ENCODE assay signal across 9 mouse cellular contexts in genomic region chr11:46092121-46092520, GRCm38 (mm10). TPM values are rescaled to one million over a fixed set of nuclear protein-coding genes. Genes with fewer than 3 reads are reported as not detected.
A peak's percentile ranks its signal among the peaks of the same experiment; 100 is the strongest.
DNase-seq lines count a peak whose midpoint lies in the region; ATAC-seq and TF ChIP-seq lines count a peak whose summit lies in the region.
"Had no signal": no experiment of that assay in that cellular context is flagged by ENCODE, and none has a peak within 500 bp of the region (broad histone marks: within the 10 kb centered on the region; RNA-seq: fewer than 3 reads in every experiment).

No protein-coding gene starts in this region.

- no peak overlapping the region for H3K4me3 ChIP-seq in heart, embryonic 12.5 days
- H3K4me3 ChIP-seq in lung, embryonic 14.5 days (ENCODE audit: low read depth, low read length) = no peak overlapping the region
- no peak overlapping the region for H3K4me3 ChIP-seq in stomach, postnatal 0 days (ENCODE audit: low read depth, low read length)

- no peak for DNase-seq in heart, adult 8-10 months (ENCODE audit: low spot score)
- no peak for DNase-seq in lung, embryonic 14.5 days
- DNase-seq in lung, postnatal 36 days = no peak
- peak; percentile 57 for DNase-seq in heart, postnatal 4 days
- DNase-seq in stomach, postnatal 0 days (ENCODE audit: low spot score) = no peak
- no peak for DNase-seq in kidney, postnatal 10 days
- DNase-seq: cerebellum, adult 9-10 months had no signal

- TF ChIP-seq EP300 in stomach, postnatal 0 days (optimal IDR thresholded peaks at IDR 0.05) = no peak

- ATAC-seq in heart, embryonic 12.5 days (ENCODE audit: insufficient number of reproducible peaks, low FRiP score) = no peak
- ATAC-seq in lung, embryonic 14.5 days (ENCODE audit: insufficient read depth) = no peak
- ATAC-seq in stomach, postnatal 0 days (ENCODE audit: low FRiP score, low TSS enrichment) = no peak

- TF ChIP-seq CTCF in lung, embryonic 14.5 days (IDR thresholded peaks at IDR 0.05; ENCODE audit: low read depth) = no peak
- no peak for TF ChIP-seq CTCF in stomach, postnatal 0 days (IDR thresholded peaks at IDR 0.05; ENCODE audit: low read depth)

- no peak overlapping the region for H3K9ac ChIP-seq in heart, embryonic 12.5 days
- no peak overlapping the region for H3K9ac ChIP-seq in lung, embryonic 14.5 days
- no peak overlapping the region for H3K9ac ChIP-seq in stomach, postnatal 0 days (ENCODE audit: low read length)

- WGBS in heart, embryonic 12.5 days = 81% methylated on average over 4 of the region's 4 CpGs
- WGBS in lung, embryonic 14.5 days = 71% methylated on average over 4 of the region's 4 CpGs
- 52% methylated on average over 4 of the region's 4 CpGs for WGBS in stomach, postnatal 0 days

- peaks cover 55% of the 10 kb centered on the region for H3K36me3 ChIP-seq in heart, embryonic 12.5 days
- H3K36me3 ChIP-seq in lung, embryonic 14.5 days (ENCODE audit: insufficient read depth) = peaks cover 24% of the 10 kb centered on the region
- H3K36me3 ChIP-seq in stomach, postnatal 0 days (ENCODE audit: control insufficient read depth, insufficient read depth, low read length) = no peaks in the 10 kb centered on the region

- no peak overlapping the region for H3K4me2 ChIP-seq in heart, embryonic 12.5 days
- H3K4me2 ChIP-seq in lung, embryonic 14.5 days = no peak overlapping the region
- no peak overlapping the region for H3K4me2 ChIP-seq in stomach, postnatal 0 days (replicated peaks; ENCODE audit: low read depth)

- peaks cover 68% of the 10 kb centered on the region for H3K4me1 ChIP-seq in heart, embryonic 12.5 days (replicated peaks)
- peaks cover 31% of the 10 kb centered on the region for H3K4me1 ChIP-seq in lung, embryonic 14.5 days (ENCODE audit: insufficient read depth)
- peaks cover 4% of the 10 kb centered on the region; the same call in 1 of the 2 replicates for H3K4me1 ChIP-seq in stomach, postnatal 0 days (replicated peaks; ENCODE audit: control insufficient read depth, insufficient read depth)

- no peaks in the 10 kb centered on the region for H3K27me3 ChIP-seq in heart, embryonic 12.5 days (replicated peaks)
- no peaks in the 10 kb centered on the region for H3K27me3 ChIP-seq in lung, embryonic 14.5 days (ENCODE audit: insufficient read depth, low read length)
- H3K27me3 ChIP-seq in stomach, postnatal 0 days (ENCODE audit: control insufficient read depth, insufficient read depth, low read length) = no peaks in the 10 kb centered on the region

- H3K27ac ChIP-seq in heart, embryonic 12.5 days (ENCODE audit: poor library complexity, severe bottlenecking) = peak overlapping the region; percentile 10; the same call in 1 of the 2 replicates
- H3K27ac ChIP-seq in lung, embryonic 14.5 days (ENCODE audit: low read depth) = 0 out of 2 replicates have a peak overlapping the region, but pooled peaks have one; percentile 16
- H3K27ac ChIP-seq in stomach, postnatal 0 days (replicated peaks) = peak overlapping the region; percentile 56
- H3K27ac ChIP-seq: macrophage had no signal

- H3K9me3 ChIP-seq in heart, embryonic 12.5 days (replicated peaks) = no peaks in the 10 kb centered on the region
- no peaks in the 10 kb centered on the region for H3K9me3 ChIP-seq in lung, embryonic 14.5 days (ENCODE audit: low read depth, low read length)
- no peaks in the 10 kb centered on the region for H3K9me3 ChIP-seq in stomach, postnatal 0 days (ENCODE audit: control insufficient read depth, low read length)

RNA-seq across cellular contexts. Expression of gene Adam19, which starts 36.3 kb away (rescaled TPM):
- 44.2 and 48.3 TPM in 2 replicates for polyA plus RNA-seq in heart, embryonic 12.5 days (2016; fragmentation: Nextera tagmentation; extraction: Ambion mirVana)
- 10 to 100 TPM; 17.7 to 42.4 (median 24.0) TPM for total RNA-seq in heart, adult 8-10 months (2022)
- polyA plus RNA-seq in lung, embryonic 14.5 days (2014; fragmentation: Nextera tagmentation; extraction: Ambion mirVana) = 25.4 and 27.0 TPM in 2 replicates
- 100 to 1,000 TPM; 161 to 163 TPM for total RNA-seq in heart, postnatal 4 days (2021)
- polyA plus RNA-seq in stomach, postnatal 0 days (2015; fragmentation: Nextera tagmentation; extraction: Ambion mirVana) = 4.3 and 4.9 TPM in 2 replicates

RNA-seq across cellular contexts. Expression of gene Gm12166, which starts 40.0 kb away (rescaled TPM):
- 3.4 and 4.0 TPM in 2 replicates for polyA plus RNA-seq in heart, embryonic 12.5 days (2016; fragmentation: Nextera tagmentation; extraction: Ambion mirVana)
- total RNA-seq in heart, adult 8-10 months (2022) = 1 to 10 TPM in 2 of 4 experiments, under 1 TPM in 2; 0.43 to 1.3 (median 0.96) TPM
- polyA plus RNA-seq in lung, embryonic 14.5 days (2014; fragmentation: Nextera tagmentation; extraction: Ambion mirVana) = 4.9 and 6.1 TPM in 2 replicates
- 1 to 10 TPM; 2.7 to 4.0 TPM for total RNA-seq in heart, postnatal 4 days (2021)
- polyA plus RNA-seq in stomach, postnatal 0 days (2015; fragmentation: Nextera tagmentation; extraction: Ambion mirVana) = 7.0 and 7.3 TPM in 2 replicates
